Mouse (Mus musculus) layer of hippocampus, adult 9-11 months (tissue): Measurements from ENCODE around the gene Tax1bp3.

Source experiments
- DNase-seq: peaks from one replicate; pipeline ENCODE4 v3.0.0; 2022

The Tax1bp3 gene

GRCm38 (mm10) chr11:73176186-73176585, 697 bp upstream of the Tax1bp3 start:
- DNase-seq, result no peak

GRCm38 (mm10) chr11:73177509-73177875, 609 bp downstream of the Tax1bp3 start:
- DNase-seq, result peak; percentile 36

- no peak for DNase-seq
Measured at GRCm38 (mm10) chr11:73177895-73178294, 1.0 kb downstream of the Tax1bp3 start.

- DNase-seq, result no peak
Measured at GRCm38 (mm10) chr11:73185872-73186615, 9.2 kb downstream of the Tax1bp3 start.

- DNase-seq, result no peak
Measured at GRCm38 (mm10) chr11:73187231-73187630, 10.3 kb downstream of the Tax1bp3 start.

GRCm38 (mm10) chr11:73193047-73193446, 16.2 kb downstream of the Tax1bp3 start:
- DNase-seq, result peak; percentile 52

- DNase-seq, result no peak
Measured at GRCm38 (mm10) chr11:73194444-73194843, 17.6 kb downstream of the Tax1bp3 start.

- DNase-seq, result no peak
Measured at GRCm38 (mm10) chr11:73198190-73198589, 21.3 kb downstream of the Tax1bp3 start.

GRCm38 (mm10) chr11:73198603-73199229, 21.8 kb downstream of the Tax1bp3 start, which contains the start of gene Ctns:
Ctns (minus strand) TSS chr11:73199042.
- DNase-seq, result peak; percentile 94

- peak; percentile 97 for DNase-seq
Measured at GRCm38 (mm10) chr11:73199230-73199712, 22.4 kb downstream of the Tax1bp3 start, which contains the start of gene Shpk. Shpk (plus strand) TSS chr11:73199460.

GRCm38 (mm10) chr11:73199879-73200278, 23.0 kb downstream of the Tax1bp3 start:
- no peak for DNase-seq

GRCm38 (mm10) chr11:73201021-73201420, 24.1 kb downstream of the Tax1bp3 start:
- DNase-seq, result no peak

- no peak for DNase-seq
Measured at GRCm38 (mm10) chr11:73201597-73201996, 24.7 kb downstream of the Tax1bp3 start.

GRCm38 (mm10) chr11:73203895-73204294, 27.0 kb downstream of the Tax1bp3 start:
- DNase-seq, result no peak

GRCm38 (mm10) chr11:73205194-73205593, 28.3 kb downstream of the Tax1bp3 start:
- DNase-seq, result no peak

GRCm38 (mm10) chr11:73207621-73208020, 30.7 kb downstream of the Tax1bp3 start:
- DNase-seq, result no peak

- no peak for DNase-seq
Measured at GRCm38 (mm10) chr11:73213956-73214355, 37.1 kb downstream of the Tax1bp3 start.

GRCm38 (mm10) chr11:73219671-73220070, 42.8 kb downstream of the Tax1bp3 start:
- no peak for DNase-seq

GRCm38 (mm10) chr11:73220651-73221050, 43.8 kb downstream of the Tax1bp3 start:
- DNase-seq, result no peak

GRCm38 (mm10) chr11:73222846-73223245, 46.0 kb downstream of the Tax1bp3 start:
- no peak for DNase-seq

GRCm38 (mm10) chr11:73223966-73224365, 47.1 kb downstream of the Tax1bp3 start:
- DNase-seq, result no peak

- no peak for DNase-seq
Measured at GRCm38 (mm10) chr11:73225856-73226255, 49.0 kb downstream of the Tax1bp3 start.

GRCm38 (mm10) chr11:73228881-73229280, 52.0 kb downstream of the Tax1bp3 start:
- DNase-seq, result no peak

GRCm38 (mm10) chr11:73230081-73230480, 53.2 kb downstream of the Tax1bp3 start:
- no peak for DNase-seq
